Mouse (Mus musculus) liver, adult 2 months (tissue): ENCODE measurements around the gene Rassf8.

Experiments
- CTCF ChIP-seq: fragments of 200-500 bp; IDR thresholded peaks from 2 replicates; pipeline ENCODE4 v1.5.1; 2011; ENCODE audit warnings: low read depth, low read length, control low read depth
- POLR2A ChIP-seq: fragments of 200-500 bp; IDR thresholded peaks from 2 replicates; pipeline ENCODE4 v1.6.1; 2011; ENCODE audit warnings: low read length, control low read depth; ENCODE audit not compliant: insufficient read depth; ENCODE audit errors: extremely low read depth

GRCm38 (mm10) chr6:145830117-145830516 lies 83.6 kb downstream of the Rassf8 start:
- peak; percentile 93 for TF ChIP-seq CTCF
- no peak for TF ChIP-seq POLR2A
